Mouse (Mus musculus) frontal cortex, adult (tissue): ENCODE measurements around the gene Zc3hav1.

Experiments used
- ATAC-seq: cut with Nextera tagmentation; 2 replicates; pipeline ENCODE4 v1.9.2; 2017; ENCODE audit warnings: mild to moderate bottlenecking, moderate library complexity, mixed read lengths; ENCODE audit not compliant: low TSS enrichment

Zc3hav1 gene

DNA sequence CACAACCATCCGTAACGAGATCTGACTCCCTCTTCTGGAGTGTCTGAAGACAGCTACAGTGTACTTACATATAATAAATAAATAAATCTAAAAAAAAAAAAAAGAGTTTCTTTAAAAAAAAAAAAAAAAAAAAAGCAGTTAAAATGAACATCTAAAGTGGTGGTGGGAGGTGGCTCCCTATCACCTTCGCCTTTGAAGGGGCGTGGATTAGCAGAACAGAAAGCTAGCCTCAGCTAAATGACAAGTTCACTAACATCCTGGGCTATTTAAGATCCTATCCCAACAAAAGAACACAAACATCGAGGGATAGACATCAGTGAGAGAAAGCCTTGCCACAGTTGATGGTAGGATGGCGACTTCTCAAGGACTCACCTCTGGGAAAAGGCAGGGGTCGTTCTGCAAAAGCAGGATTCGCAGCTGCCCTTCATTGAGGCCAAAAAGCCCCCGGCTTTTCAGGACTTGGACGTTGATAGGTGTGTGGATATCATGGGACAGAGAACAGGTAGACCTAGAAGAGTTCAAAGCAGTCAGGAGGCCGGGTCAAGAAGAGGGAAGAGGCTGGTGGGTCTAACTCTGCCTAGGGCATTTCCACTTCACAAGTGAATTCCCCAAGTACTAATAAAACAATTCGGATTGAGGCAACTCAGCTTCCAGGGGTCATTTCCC, 56.7 kb downstream of the Zc3hav1 start:
- no peak for ATAC-seq

- ATAC-seq, result no peak
Observed at GRCm38 (mm10) chr6:38293708-38294107, 60.7 kb downstream of the Zc3hav1 start.

DNA sequence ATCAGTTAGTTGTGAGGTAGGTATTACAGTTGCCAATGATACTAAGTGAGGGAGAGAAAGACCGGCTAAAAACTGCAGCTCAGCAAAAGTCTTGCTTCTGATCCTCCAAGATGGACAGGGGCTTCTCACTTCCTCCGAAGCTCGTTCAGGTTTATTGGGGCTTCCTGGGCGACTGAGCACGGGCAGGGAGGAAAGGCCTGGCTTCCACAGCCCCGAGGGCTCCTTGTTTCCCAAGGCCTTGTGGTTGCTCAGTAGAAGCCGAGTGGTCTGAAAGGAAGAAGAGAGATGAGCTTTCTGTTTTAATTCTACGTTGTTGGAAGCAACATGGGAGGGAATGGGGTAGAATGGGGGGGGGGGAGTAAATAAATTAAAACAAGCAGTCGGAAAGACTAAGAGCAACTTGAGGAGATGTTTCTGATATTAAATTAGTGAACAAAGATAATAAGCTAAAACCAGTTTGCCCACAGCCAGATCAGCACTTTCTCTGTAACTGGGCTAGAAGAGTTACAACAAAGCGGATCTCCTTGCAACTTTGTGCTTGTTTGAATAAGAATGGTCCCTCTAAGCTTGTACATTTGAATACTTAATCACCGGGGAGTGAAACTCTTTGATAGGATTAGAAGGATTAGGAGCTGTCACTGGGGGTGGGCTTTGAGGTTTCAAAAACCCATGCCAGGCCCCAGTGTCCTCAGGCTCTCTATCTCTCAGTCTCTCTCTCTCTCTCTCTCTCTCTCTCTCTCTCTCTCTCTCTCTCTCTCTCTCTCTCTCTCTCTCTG, 61.3 kb downstream of the Zc3hav1 start:
- no peak for ATAC-seq

GRCm38 (mm10) chr6:38284422-38284821, 70.0 kb downstream of the Zc3hav1 start:
- ATAC-seq, result no peak

GRCm38 (mm10) chr6:38264466-38264865, 89.9 kb downstream of the Zc3hav1 start:
- no peak for ATAC-seq

DNA sequence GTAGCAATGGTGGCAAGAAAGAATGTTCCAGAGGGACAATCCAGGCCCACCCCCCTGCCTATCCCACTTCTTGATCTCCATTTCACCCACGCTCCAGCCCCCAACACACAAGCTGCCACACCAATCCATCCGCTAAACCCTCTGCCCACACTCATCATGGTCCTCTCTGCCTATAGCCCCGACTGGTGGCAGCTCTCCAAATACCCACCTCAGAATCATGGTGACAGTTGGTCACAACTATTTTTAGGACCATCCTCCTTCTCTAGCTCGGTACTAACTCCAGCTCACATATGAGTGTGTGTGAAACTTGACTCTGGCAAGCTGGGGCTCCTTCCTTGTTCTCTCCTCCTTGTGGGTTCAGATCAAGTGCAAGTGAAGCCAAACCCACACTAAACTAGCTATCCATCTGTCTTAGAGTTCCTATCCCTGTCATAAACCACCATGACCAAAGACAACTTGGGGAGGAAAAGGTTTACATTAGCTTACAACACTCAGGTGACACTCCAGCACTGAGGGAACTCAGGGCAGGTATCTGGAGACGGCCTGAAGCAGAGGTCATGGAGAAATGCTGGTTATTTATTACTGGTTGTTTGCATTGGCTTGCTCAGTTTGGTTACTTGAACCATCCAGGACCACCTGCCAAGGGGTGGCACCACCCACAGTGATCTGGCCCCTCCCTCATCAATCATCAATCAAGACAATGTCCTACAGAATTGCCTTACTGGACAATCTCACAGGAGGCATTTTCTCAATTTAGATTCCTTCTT, 90.8 kb downstream of the Zc3hav1 start:
- peak; percentile 95 for ATAC-seq

DNA sequence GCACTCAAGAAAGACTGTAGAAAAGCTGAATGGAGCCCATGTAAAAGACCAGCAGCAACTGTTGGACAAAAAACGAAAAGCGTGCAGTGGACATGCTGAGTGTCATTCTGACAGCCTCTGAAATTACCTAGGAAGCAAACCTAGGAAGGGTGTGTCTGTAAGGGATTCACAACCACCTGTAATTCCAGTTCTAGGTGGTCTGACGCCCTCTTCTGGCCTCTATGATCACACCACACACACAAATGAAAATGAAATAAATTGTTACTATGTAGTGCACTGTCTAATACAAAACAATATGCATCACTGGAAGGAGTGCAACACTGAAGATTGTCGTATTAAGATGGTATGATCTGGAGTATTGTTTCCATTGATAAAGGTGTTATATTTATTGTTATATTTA, 92.5 kb downstream of the Zc3hav1 start:
- no peak for ATAC-seq

GRCm38 (mm10) chr6:38257506-38257905, 96.9 kb downstream of the Zc3hav1 start:
- ATAC-seq, result no peak

DNA sequence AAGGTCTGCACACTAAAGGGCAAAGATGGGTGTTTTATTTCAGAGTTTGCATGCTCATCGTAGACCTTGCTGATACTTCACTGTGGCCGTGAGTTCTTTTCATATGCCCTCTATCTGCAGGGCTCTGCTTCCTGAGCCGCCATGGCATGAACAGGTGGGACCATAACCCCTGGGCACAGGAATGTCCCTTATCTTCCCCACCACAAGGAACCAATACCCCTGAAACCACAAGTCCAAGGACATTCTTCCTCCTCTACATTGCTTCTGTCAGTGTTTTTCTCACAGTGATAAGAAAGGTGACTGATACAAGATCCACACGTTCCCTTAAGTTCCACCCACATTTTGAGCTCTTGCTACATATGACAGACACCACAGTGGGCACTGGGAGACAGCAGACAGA, 97.6 kb downstream of the Zc3hav1 start:
- ATAC-seq, result no peak

GRCm38 (mm10) chr6:38255794-38256193, 98.6 kb downstream of the Zc3hav1 start:
- ATAC-seq, result no peak
